Mouse (Mus musculus) kidney, embryonic 14.5 days (tissue): Measurements from ENCODE around the gene Olfr450. TPM values are rescaled to one million over a fixed set of nuclear protein-coding genes. Genes with fewer than 3 reads are reported as not detected.

ENCODE experiments used
- polyA plus RNA-seq: library from polyadenylated mRNA; unstranded; fragments of >200 nt; fragmentation: Nextera tagmentation; extraction: Ambion mirVana; gene quantifications from 2 replicates; pipeline ENCODE4 v1.2.1, GENCODE M21; 2014

The Olfr450 gene
- polyA plus RNA-seq, 1 experiment from 2014 or later: not detected

Other genes with a start within 250 kb of the Olfr450 start
- not detected in 2 replicates for gene Tcaf3, start 214.2 kb upstream of the Olfr450 start, polyA plus RNA-seq
- gene Tcaf2, start 166.7 kb upstream of the Olfr450 start, polyA plus RNA-seq: 1.9 and 2.9 TPM in 2 replicates
- gene Tcaf1, start 101.9 kb upstream of the Olfr450 start, polyA plus RNA-seq: 47.0 and 82.1 TPM in 2 replicates
- gene Olfr453, start 72.6 kb upstream of the Olfr450 start, polyA plus RNA-seq: not detected in 2 replicates
- not detected in 2 replicates for gene Olfr38, start 55.5 kb upstream of the Olfr450 start, polyA plus RNA-seq
- gene Olfr452, start 26.8 kb upstream of the Olfr450 start, polyA plus RNA-seq: not detected in 2 replicates
- gene Olfr449, start 22.4 kb downstream of the Olfr450 start, polyA plus RNA-seq: not detected in 2 replicates
- not detected in 2 replicates for gene Olfr448, start 78.5 kb downstream of the Olfr450 start, polyA plus RNA-seq
- not detected in 2 replicates for gene Olfr447, start 96.9 kb downstream of the Olfr450 start, polyA plus RNA-seq
- not detected in 2 replicates for gene Olfr446, start 109.4 kb downstream of the Olfr450 start, polyA plus RNA-seq
- not detected in 2 replicates for gene Olfr444, start 137.1 kb downstream of the Olfr450 start, polyA plus RNA-seq